In the genomic region with DNA sequence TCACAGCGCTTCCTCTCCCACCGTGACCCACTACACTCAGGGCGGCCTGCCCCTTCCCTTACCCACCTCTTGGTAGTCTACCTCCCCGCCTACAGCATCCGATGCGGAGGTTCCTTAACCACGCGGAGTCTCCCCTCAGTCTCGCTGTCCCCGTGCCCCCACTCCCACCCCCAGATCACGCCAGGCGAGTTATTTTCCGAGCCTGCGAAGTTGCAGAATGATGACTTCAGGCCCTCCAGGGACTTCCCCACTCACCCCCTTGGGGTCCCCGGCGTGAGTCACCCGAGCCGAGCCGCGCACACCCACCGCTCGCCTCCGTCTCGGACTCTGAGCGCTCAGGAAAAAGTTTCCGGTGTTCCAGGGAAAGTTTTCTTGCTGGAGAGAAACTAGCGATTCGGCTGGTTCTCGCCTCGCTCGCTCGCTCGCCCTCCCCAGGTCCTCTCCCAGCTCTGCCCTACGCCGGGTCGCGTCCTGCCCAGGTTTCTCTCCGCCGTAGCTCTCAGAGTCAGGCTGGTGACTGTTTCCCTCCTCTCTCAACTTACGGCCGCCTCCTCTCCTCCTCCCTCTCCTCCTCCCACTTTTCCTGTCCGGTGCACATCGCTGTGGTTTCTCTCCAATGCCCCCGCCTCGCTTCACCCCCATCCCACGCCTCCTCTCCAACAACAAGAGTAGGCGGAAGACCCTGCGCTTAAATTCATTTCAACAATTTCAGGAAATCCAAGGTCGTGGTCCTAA, we compare ENCODE assay signal across 8 mouse cellular contexts.
DNase-seq lines count a peak whose midpoint lies in the region; ATAC-seq lines count a peak whose summit lies in the region.

No protein-coding gene starts in this region.

- peak; percentile 48 for DNase-seq in adipocyte (ENCODE audit: low spot score)
- DNase-seq in liver: peak; percentile 42
- peak; percentile 5 to 9 for DNase-seq in thymus, adult 18-20 months
- no peak for DNase-seq in right cerebral cortex, adult 18-20 months

- H3K4me2 ChIP-seq in forebrain, embryonic 12.5 days: peak overlapping the region; percentile 76
- H3K4me2 ChIP-seq in hindbrain, embryonic 13.5 days: peak overlapping the region; percentile 78
- H3K4me2 ChIP-seq in midbrain, embryonic 15.5 days: peak overlapping the region; percentile 67

- H3K9me3 ChIP-seq in forebrain, embryonic 12.5 days: no peaks in the 10 kb centered on the region
- H3K9me3 ChIP-seq in hindbrain, embryonic 13.5 days: no peaks in the 10 kb centered on the region
- no peaks in the 10 kb centered on the region for H3K9me3 ChIP-seq in midbrain, embryonic 15.5 days

- H3K4me3 ChIP-seq in forebrain, embryonic 12.5 days (replicated peaks): peak overlapping the region; percentile 57
- H3K4me3 ChIP-seq in hindbrain, embryonic 13.5 days: peak overlapping the region; percentile 46
- peak overlapping the region; percentile 40 for H3K4me3 ChIP-seq in midbrain, embryonic 15.5 days

- H3K27ac ChIP-seq in forebrain, embryonic 12.5 days: peak overlapping the region; percentile 82
- peak overlapping the region; percentile 55; the same call in 1 of the 2 replicates for H3K27ac ChIP-seq in hindbrain, embryonic 13.5 days
- H3K27ac ChIP-seq in midbrain, embryonic 15.5 days: no peak overlapping the region

- peaks cover 6% of the 10 kb centered on the region; the same call in 1 of the 2 replicates for H3K27me3 ChIP-seq in forebrain, embryonic 12.5 days
- H3K27me3 ChIP-seq in hindbrain, embryonic 13.5 days: peaks cover 38% of the 10 kb centered on the region
- peaks cover 24% of the 10 kb centered on the region for H3K27me3 ChIP-seq in midbrain, embryonic 15.5 days (replicated peaks)

- peaks cover 25% of the 10 kb centered on the region for H3K4me1 ChIP-seq in forebrain, embryonic 12.5 days
- H3K4me1 ChIP-seq in hindbrain, embryonic 13.5 days (replicated peaks): peaks cover 24% of the 10 kb centered on the region
- H3K4me1 ChIP-seq in midbrain, embryonic 15.5 days: peaks cover 27% of the 10 kb centered on the region

- peak; percentile 48 for ATAC-seq in CD4-positive, CD25-positive, alpha-beta regulatory T cell, adult 4 months
- peak; percentile 67 for ATAC-seq in forebrain, embryonic 12.5 days (ENCODE audit: low FRiP score)
- peak; percentile 68 for ATAC-seq in hindbrain, embryonic 13.5 days (ENCODE audit: low FRiP score)
- ATAC-seq in midbrain, embryonic 15.5 days (replicated peaks): peak; percentile 48

- no peaks in the 10 kb centered on the region for H3K36me3 ChIP-seq in forebrain, embryonic 12.5 days (replicated peaks)
- no peaks in the 10 kb centered on the region for H3K36me3 ChIP-seq in hindbrain, embryonic 13.5 days
- no peaks in the 10 kb centered on the region for H3K36me3 ChIP-seq in midbrain, embryonic 15.5 days (replicated peaks)

- peak overlapping the region; percentile 62 for H3K9ac ChIP-seq in forebrain, embryonic 12.5 days
- H3K9ac ChIP-seq in hindbrain, embryonic 13.5 days: peak overlapping the region; percentile 66
- peak overlapping the region; percentile 15; the same call in 1 of the 2 replicates for H3K9ac ChIP-seq in midbrain, embryonic 15.5 days

- under 1% methylated on average over 49 of the region's 49 CpGs for WGBS in forebrain, embryonic 12.5 days
- WGBS in hindbrain, embryonic 13.5 days: under 1% methylated on average over 49 of the region's 49 CpGs
- under 1% methylated on average over 49 of the region's 49 CpGs for WGBS in midbrain, embryonic 15.5 days

Comparison
In these comparisons a context has a peak if more than half of its experiments do, and no peak if none do; other contexts are left out.
1. H3K9ac ChIP-seq: peak in every context shown above with its lines; median percentile 66 in hindbrain, embryonic 13.5 days; 62 in forebrain, embryonic 12.5 days; 15 in midbrain, embryonic 15.5 days.